Mouse (Mus musculus) adrenal gland, adult (tissue): ENCODE data around the gene Fam161b.
"Not testable (repeated sequence)": the region's sequence is repeated elsewhere in the genome, so short reads cannot be mapped to it uniquely, and the experiment has no call there.

ENCODE experiments used
- DNase-seq, 2 experiments: peaks; one replicate each; pipeline ENCODE4 v3.0.0; 2022 to 2023; ENCODE audit warnings: low spot score in 1 of 2; ENCODE audit not compliant: inconsistent age in 2 of 2

Fam161b gene

GRCm38 (mm10) chr12:84382369-84382768 lies 20.7 kb upstream of the Fam161b start:
- DNase-seq: no peak

GRCm38 (mm10) chr12:84373831-84374481 lies 12.3 kb upstream of the Fam161b start:
- no peak for DNase-seq

GRCm38 (mm10) chr12:84371647-84372046 lies 10.0 kb upstream of the Fam161b start:
- no peak for DNase-seq

GRCm38 (mm10) chr12:84366971-84367370 lies 5.3 kb upstream of the Fam161b start:
- DNase-seq: no peak

DNA sequence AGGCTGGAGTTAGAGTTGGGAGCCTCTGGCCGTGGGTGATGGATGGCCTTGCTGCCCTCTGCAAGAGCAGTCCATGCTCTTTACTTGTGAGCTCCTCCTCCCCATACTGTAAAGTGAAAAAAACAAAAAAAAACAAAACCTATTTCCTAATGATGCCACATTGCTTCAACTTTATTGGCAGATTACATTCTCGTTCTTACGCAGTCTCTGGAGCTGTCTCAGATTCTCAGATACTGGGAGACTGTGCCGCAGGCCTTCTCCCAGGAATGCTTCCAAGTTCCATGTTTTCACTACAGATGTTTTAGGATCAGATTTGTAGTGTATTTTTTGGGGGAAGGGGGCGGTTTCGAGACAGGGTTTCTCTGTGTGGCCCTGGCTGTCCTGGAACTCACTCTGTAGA lies 3.5 kb upstream of the Fam161b start:
- DNase-seq: no peak

DNA sequence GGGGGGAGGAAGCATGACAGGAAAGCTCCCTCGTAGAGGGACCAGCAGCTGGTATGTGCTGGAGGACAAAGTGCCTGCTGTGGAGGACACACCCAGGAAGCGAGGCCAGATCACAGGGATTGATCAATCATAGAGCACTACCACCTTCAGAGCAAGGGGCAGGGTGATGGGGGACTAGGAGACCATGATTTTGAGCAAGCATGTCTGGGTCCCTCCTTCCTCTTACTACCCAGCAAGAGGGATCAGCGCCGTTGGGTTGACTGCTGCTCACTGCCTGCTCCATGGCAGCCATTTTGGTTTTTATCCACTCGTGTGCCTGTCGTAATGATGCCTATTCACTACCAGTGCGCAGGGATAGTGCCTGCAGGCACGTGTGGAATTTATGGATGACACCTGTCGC lies 2.7 kb upstream of the Fam161b start:
- no peak for DNase-seq

- peak in 1 of 2 experiments; percentile 74 for DNase-seq
These were observed 1.2 kb upstream of the Fam161b start for GRCm38 (mm10) chr12:84362872-84363271.

GRCm38 (mm10) chr12:84358699-84359098 lies 2.9 kb downstream of the Fam161b start:
- DNase-seq: not testable (repeated sequence)

DNA sequence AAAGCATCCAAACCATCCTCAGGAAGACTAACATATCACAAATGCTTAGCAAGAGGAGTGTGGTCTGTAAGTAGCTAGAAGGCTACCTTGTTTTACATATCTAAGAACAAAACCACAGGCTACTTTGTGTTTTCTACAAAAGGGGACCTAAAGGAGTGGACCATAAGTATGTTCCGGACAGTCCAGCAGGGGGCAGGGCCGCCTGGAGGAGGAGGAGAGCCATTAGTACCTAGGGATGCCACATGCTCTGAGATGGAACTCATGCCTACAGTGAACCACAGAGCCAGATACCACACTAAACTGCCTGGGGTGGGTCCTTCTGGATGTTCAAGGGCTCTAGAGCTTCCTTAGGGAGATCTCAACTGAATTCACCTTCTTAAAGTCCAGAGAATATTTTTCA lies 14.4 kb downstream of the Fam161b start:
- peak; percentile 28 to 72 for DNase-seq

- DNase-seq: no peak
These were observed 24.5 kb downstream of the Fam161b start for GRCm38 (mm10) chr12:84336963-84337625.

GRCm38 (mm10) chr12:84327111-84327512 lies 34.5 kb downstream of the Fam161b start:
- DNase-seq: peak; percentile 23 to 61

DNA sequence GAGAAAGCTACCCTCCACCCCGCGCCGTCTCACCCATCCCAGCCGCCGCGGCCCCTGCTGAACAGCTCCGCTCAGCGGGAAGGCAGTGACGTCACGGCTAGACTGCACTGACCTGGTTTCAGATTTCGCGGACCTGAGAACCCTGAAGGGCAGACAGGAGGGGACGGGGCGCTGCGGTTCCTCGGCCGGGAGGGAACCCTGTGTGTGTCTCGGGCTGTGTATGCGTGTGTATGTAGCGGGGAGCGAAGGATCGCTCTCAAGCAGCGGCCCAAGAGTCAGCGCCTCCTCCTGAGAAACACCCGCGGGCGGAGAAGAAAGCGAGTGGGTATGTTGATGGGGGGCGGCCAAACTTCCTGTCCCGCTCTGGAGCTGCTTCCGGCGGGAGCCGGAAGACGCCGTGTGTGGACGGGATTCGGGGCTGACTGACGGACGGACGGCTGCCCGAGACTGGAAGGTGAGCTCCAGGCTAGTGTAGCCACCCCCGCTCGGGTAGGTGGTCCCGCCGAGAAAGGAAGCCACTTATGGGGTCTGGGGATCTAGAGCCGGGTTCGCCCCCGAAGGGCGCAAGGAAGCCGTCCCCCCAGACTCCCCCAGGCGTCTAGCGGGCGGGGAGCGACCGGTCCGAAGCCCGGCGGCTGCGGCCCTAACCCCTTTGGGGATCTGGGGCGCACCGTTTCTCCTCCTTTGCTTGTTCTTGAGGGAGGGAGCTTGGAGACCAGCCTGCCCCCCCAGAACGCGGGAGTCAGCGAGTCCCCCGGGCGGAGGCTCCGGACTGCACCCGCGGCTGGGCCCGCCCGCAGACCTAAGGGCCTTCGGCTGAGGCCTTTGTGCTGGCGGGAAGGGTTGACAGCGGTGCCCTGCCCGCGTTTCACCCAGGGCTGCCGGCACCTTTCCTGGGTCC lies 44.7 kb downstream of the Fam161b start, which contains the start of gene Zfp410:
Gene Zfp410 (plus strand): TSS at position 132 of the 901 bp plus-strand sequence.
- peak; percentile 89 to 97 for DNase-seq

GRCm38 (mm10) chr12:84316006-84316405 lies 45.6 kb downstream of the Fam161b start:
- DNase-seq: peak in 1 of 2 experiments; percentile 35

GRCm38 (mm10) chr12:84311306-84311705 lies 50.3 kb downstream of the Fam161b start:
- DNase-seq: no peak

DNA sequence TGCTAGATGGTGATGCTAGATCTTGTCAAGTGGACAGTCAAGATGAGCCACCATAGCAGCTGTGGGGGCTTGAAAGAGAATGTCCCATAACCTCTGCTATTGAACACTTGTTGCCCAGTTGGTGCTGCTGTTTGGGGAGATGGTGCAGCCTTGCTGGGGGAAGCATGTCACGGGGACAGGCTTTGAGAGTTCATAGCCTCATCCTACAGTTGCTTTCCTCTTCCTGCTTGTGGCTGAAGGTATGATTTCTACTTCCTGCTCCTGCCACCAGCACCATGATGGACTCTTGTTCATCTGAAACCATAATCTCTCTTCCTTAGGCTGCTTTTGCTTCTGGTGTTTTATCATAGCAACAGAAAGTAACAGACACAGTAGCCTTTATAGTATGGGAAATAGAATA lies 57.1 kb downstream of the Fam161b start:
- DNase-seq: no peak

GRCm38 (mm10) chr12:84304101-84304500 lies 57.5 kb downstream of the Fam161b start:
- DNase-seq: no peak

DNA sequence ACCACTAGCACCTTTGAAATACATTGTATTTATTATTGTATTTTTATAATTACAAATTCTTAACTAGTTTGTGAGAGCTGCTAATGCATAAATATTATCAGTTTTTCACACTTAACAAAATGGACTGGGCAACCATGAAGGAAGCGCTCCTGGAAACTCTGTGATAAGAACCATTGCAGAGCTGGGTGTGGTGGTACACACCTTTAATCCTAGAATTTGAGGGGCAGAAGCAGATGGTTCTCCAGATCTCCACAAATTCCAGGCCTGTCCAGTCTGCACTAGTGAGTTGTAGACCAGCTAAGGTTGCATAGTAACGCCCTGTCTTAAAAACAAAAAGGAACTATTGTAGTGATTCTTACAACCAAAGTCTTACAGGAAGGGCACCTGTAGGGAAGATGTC lies 62.4 kb downstream of the Fam161b start:
- DNase-seq: no peak

DNA sequence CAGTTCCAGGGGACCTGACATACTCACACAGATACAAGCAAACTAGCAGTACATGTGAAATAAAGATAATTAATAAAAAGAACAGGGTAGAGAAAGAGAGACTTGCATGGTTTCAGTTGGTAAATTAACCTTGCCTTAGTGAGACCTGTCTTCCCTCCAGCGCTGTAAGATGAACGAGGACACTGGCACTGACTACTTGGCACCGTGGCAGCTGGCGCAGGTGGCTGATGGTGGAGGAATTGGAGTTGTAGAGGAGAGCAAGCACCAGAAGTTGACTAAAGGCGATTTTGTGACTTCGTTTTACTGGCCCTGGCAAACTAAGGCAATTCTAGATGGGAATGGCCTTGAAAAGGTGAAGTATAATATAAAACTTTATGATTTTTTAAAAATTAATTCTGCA lies 63.8 kb downstream of the Fam161b start:
- no peak for DNase-seq
